Mouse (Mus musculus): Measurements from ENCODE around the gene Nfic.

GRCm38 (mm10) chr10:81414682-81415081 is 40.8 kb downstream of the Nfic start:
- TF ChIP-seq CTCF (IDR thresholded peaks at IDR 0.05; ENCODE audit: low read depth, low read length) (no peak; the same call in 1 of the 2 replicates), POLR2A (IDR thresholded peaks at IDR 0.05; ENCODE audit: borderline replicate concordance, low read depth, low read length) (no peak)
